In the genomic region with DNA sequence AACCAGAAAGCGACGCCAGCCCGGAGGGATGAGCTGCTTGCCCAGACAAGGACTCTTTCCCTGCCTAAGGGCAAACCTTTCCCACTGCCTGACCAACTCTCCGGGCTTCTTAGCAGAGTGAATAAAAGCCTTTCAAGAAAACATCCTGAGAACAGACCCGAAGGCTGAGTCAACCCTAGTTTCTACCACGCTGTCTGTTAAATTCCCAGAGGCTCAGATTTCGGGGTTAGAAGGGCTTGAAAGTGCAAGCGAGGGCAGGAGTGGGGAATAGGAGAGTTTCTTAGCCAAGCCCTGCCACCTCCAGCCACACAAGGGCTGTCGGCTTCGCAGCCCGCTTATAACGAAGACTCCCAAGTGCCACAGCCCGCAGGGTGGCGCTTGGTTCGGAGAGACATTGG, we compare ENCODE assay signal across 16 mouse cellular contexts. TPM values are rescaled to one million over a fixed set of nuclear protein-coding genes. Genes with fewer than 3 reads are reported as not detected.
A peak's percentile ranks its signal among the peaks of the same experiment; 100 is the strongest.
DNase-seq lines count a peak whose midpoint lies in the region; ATAC-seq lines count a peak whose summit lies in the region.
"Had no signal": no experiment of that assay in that cellular context is flagged by ENCODE, and none has a peak within 500 bp of the region (broad histone marks: within the 10 kb centered on the region; RNA-seq: fewer than 3 reads in every experiment).

No protein-coding gene starts in this region.

- peaks cover 31% of the 10 kb centered on the region for H3K4me1 ChIP-seq in kidney, embryonic 14.5 days (ENCODE audit: control insufficient read depth, insufficient read depth, low read length)
- H3K4me1 ChIP-seq in hindbrain, embryonic 10.5 days (replicated peaks) = peaks cover 69% of the 10 kb centered on the region
- H3K4me1 ChIP-seq in neural tube, embryonic 11.5 days (ENCODE audit: control insufficient read depth, insufficient read depth, low read length) = peaks cover 26% of the 10 kb centered on the region

- H3K4me2 ChIP-seq in kidney, embryonic 14.5 days (replicated peaks; ENCODE audit: low read depth, low read length) = no peak overlapping the region
- H3K4me2 ChIP-seq in neural tube, embryonic 11.5 days (ENCODE audit: low read depth) = peak overlapping the region; percentile 27; the same call in 1 of the 2 replicates

- H3K4me3 ChIP-seq in kidney, embryonic 14.5 days (ENCODE audit: low read length) = no peak overlapping the region
- peak overlapping the region; percentile 53; the same call in 1 of the 2 replicates for H3K4me3 ChIP-seq in hindbrain, embryonic 10.5 days
- peak overlapping the region; percentile 18; the same call in 1 of the 2 replicates for H3K4me3 ChIP-seq in neural tube, embryonic 11.5 days (ENCODE audit: low read depth, low read length)
- H3K4me3 ChIP-seq: forebrain, embryonic 12.5 days; gastrocnemius, adult 2 months; heart, embryonic 10.5 days had no signal

- ATAC-seq in kidney, embryonic 14.5 days (ENCODE audit: low FRiP score, low TSS enrichment) = no peak
- no peak for ATAC-seq in neural tube, embryonic 11.5 days (ENCODE audit: insufficient read depth, low FRiP score, low TSS enrichment)

- H3K36me3 ChIP-seq in kidney, embryonic 14.5 days (ENCODE audit: control insufficient read depth, insufficient read depth, low read length) = no peaks in the 10 kb centered on the region
- no peaks in the 10 kb centered on the region for H3K36me3 ChIP-seq in hindbrain, embryonic 10.5 days
- no peaks in the 10 kb centered on the region for H3K36me3 ChIP-seq in neural tube, embryonic 11.5 days (ENCODE audit: control insufficient read depth, insufficient read depth, low read length)
- H3K36me3 ChIP-seq: forebrain, embryonic 12.5 days; heart, embryonic 10.5 days had no signal

- no peak overlapping the region for H3K9ac ChIP-seq in kidney, embryonic 14.5 days (ENCODE audit: low read depth, low read length)
- peak overlapping the region; percentile 2; the same call in 1 of the 2 replicates for H3K9ac ChIP-seq in neural tube, embryonic 11.5 days (ENCODE audit: low read length)
- H3K9ac ChIP-seq: forebrain, embryonic 12.5 days had no signal

- DNase-seq in adrenal gland, postnatal 14 days = peak; percentile 7
- DNase-seq in adrenal gland, postnatal 4 days (ENCODE audit: low spot score in 2 of 2) = no peak
- peak; percentile 28 to 43 for DNase-seq in kidney, postnatal 4 days
- peak; percentile 58 for DNase-seq in hindbrain, embryonic 10.5 days (ENCODE audit: low spot score)
- peak; percentile 49 for DNase-seq in neural tube, embryonic 11.5 days (ENCODE audit: low spot score)
- no peak for DNase-seq in left cerebral cortex, adult 18-20 months (ENCODE audit: low spot score in 2 of 2)
- DNase-seq in thymus, postnatal 0 days (ENCODE audit: low spot score) = no peak
- DNase-seq: gastrocnemius, adult 2 months; lung, adult 18-20 months had no signal

- no peak overlapping the region for H3K27ac ChIP-seq in kidney, embryonic 14.5 days (ENCODE audit: low read depth, low read length)
- H3K27ac ChIP-seq in hindbrain, embryonic 10.5 days = 0 out of 2 replicates have a peak overlapping the region, but pooled peaks have one; percentile 1
- H3K27ac ChIP-seq in neural tube, embryonic 11.5 days (ENCODE audit: low read depth, low read length) = no peak overlapping the region
- H3K27ac ChIP-seq: forebrain, embryonic 12.5 days; gastrocnemius, adult 2 months; heart, embryonic 10.5 days had no signal

- WGBS in kidney, embryonic 14.5 days = 2% methylated on average over 15 of the region's 15 CpGs
- WGBS in hindbrain, embryonic 10.5 days = 2% methylated on average over 15 of the region's 15 CpGs
- 2% methylated on average over 15 of the region's 15 CpGs for WGBS in neural tube, embryonic 11.5 days

- H3K9me3 ChIP-seq in kidney, embryonic 14.5 days (ENCODE audit: control insufficient read depth, low read length) = peaks cover 7% of the 10 kb centered on the region; the same call in 1 of the 2 replicates
- H3K9me3 ChIP-seq in hindbrain, embryonic 10.5 days = peaks cover 8% of the 10 kb centered on the region
- peaks cover 3% of the 10 kb centered on the region; the same call in 1 of the 2 replicates for H3K9me3 ChIP-seq in neural tube, embryonic 11.5 days (ENCODE audit: control insufficient read depth, low read length)

- peaks cover 94% of the 10 kb centered on the region for H3K27me3 ChIP-seq in kidney, embryonic 14.5 days (ENCODE audit: control insufficient read depth, insufficient read depth, low read length)
- peaks cover 99% of the 10 kb centered on the region for H3K27me3 ChIP-seq in hindbrain, embryonic 10.5 days (ENCODE audit: insufficient read depth, poor library complexity, severe bottlenecking)
- peaks cover 91% of the 10 kb centered on the region for H3K27me3 ChIP-seq in neural tube, embryonic 11.5 days (ENCODE audit: control insufficient read depth, insufficient read depth, low read length)

RNA-seq across cellular contexts. Expression of a gene that starts 4.3 kb away (rescaled TPM):
- total RNA-seq in adrenal gland, postnatal 14 days (2021) = 0.23 TPM in 1 of 2 replicates, not detected in the other
- total RNA-seq in adrenal gland, postnatal 4 days (2021) = under 1 TPM; 0.93 to 0.95 TPM
- 0.13 TPM in 1 of 2 replicates, not detected in the other for polyA plus RNA-seq in kidney, embryonic 14.5 days (2014; fragmentation: Nextera tagmentation; extraction: Ambion mirVana)
- 11.9 and 17.9 TPM in 2 replicates for polyA plus RNA-seq in hindbrain, embryonic 10.5 days (2016; fragmentation: Nextera tagmentation; extraction: Ambion mirVana)
- 22.4 and 28.5 TPM in 2 replicates for polyA plus RNA-seq in neural tube, embryonic 11.5 days (2014; fragmentation: Nextera tagmentation; extraction: Ambion mirVana)
- not detected for total RNA-seq in left cerebral cortex, adult 18-20 months (2021)
- not detected in 2 replicates for polyA plus RNA-seq in thymus, postnatal 0 days (2015; fragmentation: Nextera tagmentation; extraction: Ambion mirVana)
- total RNA-seq: gastrocnemius, adult 2 months; left cerebral cortex, postnatal 25 days; megakaryocyte progenitor cell, adult 5-6 weeks had no signal
- polyA plus RNA-seq: large intestine, adult 2 months; small intestine, adult 2 months had no signal

RNA-seq across cellular contexts. Expression of a gene that starts 36.1 kb away (rescaled TPM):
- total RNA-seq in adrenal gland, postnatal 14 days (2021) = 351 and 422 TPM in 2 replicates
- 100 to 1,000 TPM; 458 to 497 TPM for total RNA-seq in adrenal gland, postnatal 4 days (2021)
- polyA plus RNA-seq in kidney, embryonic 14.5 days (2014; fragmentation: Nextera tagmentation; extraction: Ambion mirVana) = 1,562 and 1,907 TPM in 2 replicates
- polyA plus RNA-seq in hindbrain, embryonic 10.5 days (2016; fragmentation: Nextera tagmentation; extraction: Ambion mirVana) = 691 and 1,253 TPM in 2 replicates
- 1,037 and 1,076 TPM in 2 replicates for polyA plus RNA-seq in neural tube, embryonic 11.5 days (2014; fragmentation: Nextera tagmentation; extraction: Ambion mirVana)
- 100 to 1,000 TPM; 160 to 161 TPM for total RNA-seq in left cerebral cortex, adult 18-20 months (2021)
- polyA plus RNA-seq in thymus, postnatal 0 days (2015; fragmentation: Nextera tagmentation; extraction: Ambion mirVana) = 905 and 1,035 TPM in 2 replicates

RNA-seq across cellular contexts. Expression of a gene that starts 51.9 kb away (rescaled TPM):
- 2.1 TPM in 2 replicates for total RNA-seq in adrenal gland, postnatal 14 days (2021)
- 1 to 10 TPM; 2.7 to 2.9 TPM for total RNA-seq in adrenal gland, postnatal 4 days (2021)
- polyA plus RNA-seq in kidney, embryonic 14.5 days (2014; fragmentation: Nextera tagmentation; extraction: Ambion mirVana) = 3.0 and 4.0 TPM in 2 replicates
- polyA plus RNA-seq in hindbrain, embryonic 10.5 days (2016; fragmentation: Nextera tagmentation; extraction: Ambion mirVana) = 5.9 and 7.7 TPM in 2 replicates
- polyA plus RNA-seq in neural tube, embryonic 11.5 days (2014; fragmentation: Nextera tagmentation; extraction: Ambion mirVana) = 6.8 and 9.9 TPM in 2 replicates
- total RNA-seq in left cerebral cortex, adult 18-20 months (2021) = 1 to 10 TPM; 2.9 to 3.4 TPM
- polyA plus RNA-seq in thymus, postnatal 0 days (2015; fragmentation: Nextera tagmentation; extraction: Ambion mirVana) = 0.29 and 0.64 TPM in 2 replicates
- total RNA-seq: megakaryocyte progenitor cell, adult 5-6 weeks had no signal
- polyA plus RNA-seq: small intestine, adult 2 months had no signal

Comparison
In these comparisons a context has a peak if more than half of its experiments do, and no peak if none do; other contexts are left out.
1. DNase-seq: peak in adrenal gland, postnatal 14 days (single experiment), kidney, postnatal 4 days (2 of 2), hindbrain, embryonic 10.5 days (single experiment) and neural tube, embryonic 11.5 days (single experiment); none in adrenal gland, postnatal 4 days (0 of 2), left cerebral cortex, adult 18-20 months (0 of 2) and thymus, postnatal 0 days (single experiment).
2. RNA of a gene that starts 4.3 kb away (polyA plus RNA-seq): 22.4 to 28.5 TPM in neural tube, embryonic 11.5 days and 11.9 to 17.9 TPM in hindbrain, embryonic 10.5 days; 0.13 TPM in kidney, embryonic 14.5 days and not detected in thymus, postnatal 0 days; every median in the first group is over 10 times any median in the second.